Mouse (Mus musculus): ENCODE data around the gene Mgll.

The Mgll gene

GRCm38 (mm10) chr6:88743601-88744291 lies 19.5 kb downstream of the Mgll start:
- DNase-seq (ENCODE audit: low spot score) = no peak

GRCm38 (mm10) chr6:88745027-88745426 lies 20.8 kb downstream of the Mgll start:
- DNase-seq (ENCODE audit: low spot score) = no peak

- no peak for DNase-seq (ENCODE audit: low spot score)
Measured at GRCm38 (mm10) chr6:88746271-88746670, 22.1 kb downstream of the Mgll start.

- DNase-seq (ENCODE audit: low spot score) = no peak
Measured at GRCm38 (mm10) chr6:88747296-88748040, 23.3 kb downstream of the Mgll start.

- DNase-seq (ENCODE audit: low spot score) = no peak
Measured at GRCm38 (mm10) chr6:88750884-88751283, 26.7 kb downstream of the Mgll start.

GRCm38 (mm10) chr6:88752711-88753219 lies 28.6 kb downstream of the Mgll start:
- no peak for DNase-seq (ENCODE audit: low spot score)

- DNase-seq (ENCODE audit: low spot score) = no peak
Measured at GRCm38 (mm10) chr6:88753578-88753977, 29.4 kb downstream of the Mgll start.

GRCm38 (mm10) chr6:88756992-88757391 lies 32.8 kb downstream of the Mgll start:
- no peak for DNase-seq (ENCODE audit: low spot score)

- no peak for DNase-seq (ENCODE audit: low spot score)
Measured at GRCm38 (mm10) chr6:88758074-88758473, 33.9 kb downstream of the Mgll start.

GRCm38 (mm10) chr6:88758568-88759522 lies 34.6 kb downstream of the Mgll start:
- DNase-seq (ENCODE audit: low spot score) = no peak

GRCm38 (mm10) chr6:88759793-88760453 lies 35.7 kb downstream of the Mgll start:
- DNase-seq (ENCODE audit: low spot score) = no peak

- DNase-seq (ENCODE audit: low spot score) = peak; percentile 37
Measured at GRCm38 (mm10) chr6:88760935-88761635, 36.9 kb downstream of the Mgll start.

- DNase-seq (ENCODE audit: low spot score) = no peak
Measured at GRCm38 (mm10) chr6:88761684-88762439, 37.6 kb downstream of the Mgll start.

- no peak for DNase-seq (ENCODE audit: low spot score)
Measured at GRCm38 (mm10) chr6:88762440-88763196, 38.4 kb downstream of the Mgll start.

- no peak for DNase-seq (ENCODE audit: low spot score)
Measured at GRCm38 (mm10) chr6:88763518-88764077, 39.4 kb downstream of the Mgll start.

- DNase-seq (ENCODE audit: low spot score) = no peak
Measured at GRCm38 (mm10) chr6:88764281-88764680, 40.1 kb downstream of the Mgll start.

- DNase-seq (ENCODE audit: low spot score) = no peak
Measured at GRCm38 (mm10) chr6:88767740-88768139, 43.5 kb downstream of the Mgll start.

- DNase-seq (ENCODE audit: low spot score) = no peak
Measured at GRCm38 (mm10) chr6:88769723-88770122, 45.5 kb downstream of the Mgll start.

GRCm38 (mm10) chr6:88770300-88770904 lies 46.2 kb downstream of the Mgll start:
- DNase-seq (ENCODE audit: low spot score) = no peak

Data from embryo, embryonic 10 days (tissue).